Mouse (Mus musculus): ENCODE measurements at regions not wholly inside any gene's neighbourhood (a gene's known extent, or its start where the extent isn't known, plus 50 kb on each side); places are given as distances from the start of the nearest gene placed in this dataset.

- intact Hi-C loops (cut with DNase I): no loop called here
- DNase-seq (ENCODE audit: low spot score): no peak
Measured at GRCm38 (mm10) chr12:65552230-65552629, 326.9 kb downstream of the Wdr20rt start.

- intact Hi-C loops (cut with DNase I): no loop called here
- no peak for DNase-seq (ENCODE audit: low spot score)
Measured at GRCm38 (mm10) chr12:65559036-65559435, 333.7 kb downstream of the Wdr20rt start.

- DNase-seq (ENCODE audit: low spot score): no peak
- intact Hi-C loops (cut with DNase I): no loop called here
Measured at GRCm38 (mm10) chr12:65559809-65560208, 334.5 kb downstream of the Wdr20rt start.

GRCm38 (mm10) chr12:65571633-65572032, 346.3 kb downstream of the Wdr20rt start:
- no peak for DNase-seq (ENCODE audit: low spot score)
- intact Hi-C loops (cut with DNase I): no loop called here

GRCm38 (mm10) chr12:65593559-65593958, 368.2 kb downstream of the Wdr20rt start:
- no peak for DNase-seq (ENCODE audit: low spot score)

GRCm38 (mm10) chr12:65594075-65594474, 368.8 kb downstream of the Wdr20rt start:
- no peak for DNase-seq (ENCODE audit: low spot score)
- intact Hi-C loops (cut with DNase I): no loop called here

More at GRCm38 (mm10) chr12:65593559-65593958, 368.2 kb downstream of the Wdr20rt start:
- intact Hi-C loops (cut with DNase I): no loop called here

GRCm38 (mm10) chr12:65644232-65644631, 418.9 kb downstream of the Wdr20rt start:
- intact Hi-C loops (cut with DNase I): no loop called here
- no peak for DNase-seq (ENCODE audit: low spot score)

GRCm38 (mm10) chr12:65656772-65657171, 431.5 kb downstream of the Wdr20rt start:
- DNase-seq (ENCODE audit: low spot score): no peak
- intact Hi-C loops (cut with DNase I): no loop called here

- DNase-seq (ENCODE audit: low spot score): no peak
- intact Hi-C loops (cut with DNase I): no loop called here
Measured at GRCm38 (mm10) chr12:65671673-65672072, 446.4 kb downstream of the Wdr20rt start.

- DNase-seq (ENCODE audit: low spot score): no peak
- intact Hi-C loops (cut with DNase I): no loop called here
Measured at GRCm38 (mm10) chr12:65673193-65673592, 447.9 kb downstream of the Wdr20rt start.

GRCm38 (mm10) chr12:65674916-65675660, 449.8 kb downstream of the Wdr20rt start:
- DNase-seq (ENCODE audit: low spot score): no peak
- intact Hi-C loops (cut with DNase I): no loop called here

GRCm38 (mm10) chr12:65680335-65680734, 455.0 kb downstream of the Wdr20rt start:
- no peak for DNase-seq (ENCODE audit: low spot score)
- intact Hi-C loops (cut with DNase I): no loop called here

GRCm38 (mm10) chr12:65681826-65682225, 456.5 kb downstream of the Wdr20rt start:
- intact Hi-C loops (cut with DNase I): no loop called here
- DNase-seq (ENCODE audit: low spot score): no peak

- intact Hi-C loops (cut with DNase I): no loop called here
- no peak for DNase-seq (ENCODE audit: low spot score)
Measured at GRCm38 (mm10) chr12:65704985-65705384, 479.7 kb downstream of the Wdr20rt start.

GRCm38 (mm10) chr12:65712304-65712703, 487.0 kb downstream of the Wdr20rt start:
- intact Hi-C loops (cut with DNase I): no loop called here
- DNase-seq (ENCODE audit: low spot score): no peak

All from heart, postnatal 25 days (tissue).